Mouse (Mus musculus) monocyte, adult 2 months (primary cell): ENCODE results near the gene Ctss.

ENCODE experiments used
- DNase-seq, 2 experiments: peaks; one replicate each; pipeline ENCODE4 v3.0.0; 2022; ENCODE audit warnings: low spot score in 2 of 2, low read depth in 1 of 2

The Ctss gene

GRCm38 (mm10) chr3:95526622-95527211, at the start of gene Ctss:
TSS of gene Ctss (plus strand) at chr3:95526786.
- DNase-seq = peak; percentile 36 to 57

- no peak for DNase-seq
These were observed 47.6 kb upstream of the Ctss start for GRCm38 (mm10) chr3:95478966-95479365.

- no peak for DNase-seq
These were observed 40.2 kb upstream of the Ctss start for GRCm38 (mm10) chr3:95486421-95486820.

GRCm38 (mm10) chr3:95488679-95489078, 37.9 kb upstream of the Ctss start:
- DNase-seq = no peak

GRCm38 (mm10) chr3:95490238-95490637, 36.3 kb upstream of the Ctss start:
- DNase-seq = no peak

- DNase-seq = peak in 1 of 2 experiments; percentile 61
These were observed 32.2 kb upstream of the Ctss start for GRCm38 (mm10) chr3:95494342-95494741.

GRCm38 (mm10) chr3:95498229-95498628, 28.4 kb upstream of the Ctss start:
- DNase-seq = no peak

GRCm38 (mm10) chr3:95499024-95499423, 27.6 kb upstream of the Ctss start, which contains the start of gene Ctsk:
TSS of gene Ctsk (plus strand) at chr3:95499256.
- no peak for DNase-seq

- no peak for DNase-seq
These were observed 27.0 kb upstream of the Ctss start for GRCm38 (mm10) chr3:95499496-95500140.

GRCm38 (mm10) chr3:95502312-95502711, 24.3 kb upstream of the Ctss start:
- no peak for DNase-seq

- no peak for DNase-seq
These were observed 17.2 kb upstream of the Ctss start for GRCm38 (mm10) chr3:95509348-95509747.

GRCm38 (mm10) chr3:95511611-95512180, 14.9 kb upstream of the Ctss start:
- peak in 1 of 2 experiments; percentile 53 for DNase-seq

GRCm38 (mm10) chr3:95516614-95517041, 10.0 kb upstream of the Ctss start:
- no peak for DNase-seq

GRCm38 (mm10) chr3:95517493-95517898, 9.1 kb upstream of the Ctss start:
- peak in 1 of 2 experiments; percentile 34 for DNase-seq

- peak in 1 of 2 experiments; percentile 28 for DNase-seq
These were observed 7.7 kb upstream of the Ctss start for GRCm38 (mm10) chr3:95518891-95519290.

GRCm38 (mm10) chr3:95519315-95519714, 7.3 kb upstream of the Ctss start:
- DNase-seq = no peak

- no peak for DNase-seq
These were observed 6.5 kb upstream of the Ctss start for GRCm38 (mm10) chr3:95520100-95520499.

GRCm38 (mm10) chr3:95521168-95521567, 5.4 kb upstream of the Ctss start:
- DNase-seq = peak; percentile 56

- DNase-seq = peak in 1 of 2 experiments; percentile 10
These were observed 2.9 kb upstream of the Ctss start for GRCm38 (mm10) chr3:95523662-95524061.

GRCm38 (mm10) chr3:95524673-95525072, 1.9 kb upstream of the Ctss start:
- no peak for DNase-seq

GRCm38 (mm10) chr3:95526111-95526510, 475 bp upstream of the Ctss start:
- no peak for DNase-seq

GRCm38 (mm10) chr3:95529814-95530213, 3.2 kb downstream of the Ctss start:
- DNase-seq = peak; percentile 50 to 60
